Mouse (Mus musculus) olfactory bulb, adult 2 months (tissue): Measurements from ENCODE around the gene Mab21l1. TPM values are rescaled to one million over a fixed set of nuclear protein-coding genes. Genes with fewer than 3 reads are reported as not detected.
A peak's percentile ranks its signal among the peaks of the same experiment; 100 is the strongest.

Source experiments
- H3K27ac ChIP-seq: fragments of 200-500 bp; 2 replicates; pipeline ENCODE4 v1.5.1; 2012; ENCODE audit warnings: low read depth, low read length; ENCODE audit not compliant: insufficient read depth
- H3K4me1 ChIP-seq: fragments of 200-500 bp; 2 replicates; pipeline ENCODE4 v1.6.1; 2012; ENCODE audit warnings: low read length; ENCODE audit not compliant: control insufficient read depth, insufficient read depth
- H3K4me3 ChIP-seq: fragments of 200-500 bp; 2 replicates; pipeline ENCODE4 v1.5.1; 2012; ENCODE audit warnings: mild to moderate bottlenecking, low read depth, low read length, moderate library complexity; ENCODE audit not compliant: insufficient read depth
- CTCF ChIP-seq: fragments of 200-500 bp; IDR thresholded peaks from 2 replicates; pipeline ENCODE4 v1.5.1; 2012; ENCODE audit warnings: low read depth, mild to moderate bottlenecking, low read length, moderate library complexity; ENCODE audit not compliant: insufficient read depth
- POLR2A ChIP-seq: fragments of 200-500 bp; IDR thresholded peaks from 2 replicates; pipeline ENCODE4 v1.6.1; 2012; ENCODE audit warnings: mild to moderate bottlenecking, low read depth, low read length, moderate library complexity; ENCODE audit not compliant: insufficient read depth
- WGBS: fragments of 180-500 bp; shearing (Covaris S2); methylation state at CpG from one replicate; pipeline ENCODE4 v1.1.7; 2018; 5-methylcytosine and 5-hydroxymethylcytosine counted together
- polyA plus RNA-seq: library from polyadenylated mRNA; stranded (reverse); fragments of >200 nt; gene quantifications from 2 replicates; pipeline ENCODE4 v1.2.4, GENCODE M21; 2012; ENCODE audit warnings: low replicate concordance; ENCODE audit not compliant: missing spikeins, insufficient read depth, insufficient read length

Mab21l1 gene
- polyA plus RNA-seq, 1 experiment = not detected

DNA sequence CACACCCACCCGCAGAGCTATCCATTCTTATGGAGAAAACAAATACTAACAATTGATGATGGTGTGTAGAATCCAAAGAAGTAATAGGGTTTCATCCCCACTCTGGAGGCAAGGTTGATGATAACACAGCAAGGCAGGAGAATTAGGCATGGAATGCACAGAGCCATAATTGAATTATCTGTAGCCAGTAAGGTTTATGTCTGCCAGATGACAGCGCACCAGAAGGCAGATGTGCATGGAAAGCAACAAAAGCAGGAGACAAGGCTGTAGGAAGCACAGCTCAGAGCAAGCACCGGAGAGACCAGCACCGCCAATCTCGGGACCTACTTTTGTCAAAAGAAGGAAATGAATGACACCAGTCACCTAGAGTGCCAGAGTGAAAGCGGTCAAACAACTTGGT, 28.4 kb upstream of the Mab21l1 start:
- 96% methylated on average over 6 of the region's 6 CpGs for WGBS
- H3K4me1 ChIP-seq = peaks cover 15% of the 10 kb centered on the region
- H3K27ac ChIP-seq = no peak overlapping the region

DNA sequence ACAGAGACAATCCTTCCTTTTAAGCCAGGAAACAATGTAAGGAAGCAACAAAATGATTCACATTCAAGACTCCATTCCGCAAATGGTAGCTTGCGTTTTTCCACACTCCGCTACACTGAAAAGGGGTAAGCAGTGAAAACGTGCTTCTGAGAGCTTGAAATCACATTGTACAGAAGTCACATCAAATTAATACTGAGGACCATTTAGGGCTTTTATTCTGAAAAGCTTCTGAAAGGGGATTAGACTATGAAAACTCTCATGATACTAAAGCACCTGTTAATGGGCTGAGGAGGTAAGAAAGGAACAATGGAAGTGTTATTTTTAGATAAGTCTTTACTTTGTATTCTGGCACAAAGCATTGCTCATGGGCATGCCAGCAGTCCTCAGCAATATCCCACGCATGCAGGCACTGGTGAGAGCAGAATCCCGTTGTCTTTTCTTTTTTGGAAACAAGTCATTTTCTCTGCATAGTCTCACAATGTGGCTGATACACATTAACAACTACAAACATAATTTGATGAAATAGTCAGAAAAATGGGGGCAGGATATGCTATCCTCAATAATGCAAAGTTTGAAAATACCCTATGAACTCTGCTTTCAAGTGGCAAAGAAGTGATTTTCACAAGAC, 27.2 kb upstream of the Mab21l1 start:
- peak overlapping the region; percentile 79 for H3K27ac ChIP-seq
- H3K4me3 ChIP-seq = no peak overlapping the region
- 37% methylated on average over 6 of the region's 6 CpGs for WGBS
- TF ChIP-seq CTCF (no peak), POLR2A (no peak)
- H3K4me1 ChIP-seq = peaks cover 15% of the 10 kb centered on the region

More for the DNA sequence above, 28.4 kb upstream of the Mab21l1 start:
- no peak overlapping the region for H3K4me3 ChIP-seq
- TF ChIP-seq POLR2A (no peak), CTCF (no peak)

DNA sequence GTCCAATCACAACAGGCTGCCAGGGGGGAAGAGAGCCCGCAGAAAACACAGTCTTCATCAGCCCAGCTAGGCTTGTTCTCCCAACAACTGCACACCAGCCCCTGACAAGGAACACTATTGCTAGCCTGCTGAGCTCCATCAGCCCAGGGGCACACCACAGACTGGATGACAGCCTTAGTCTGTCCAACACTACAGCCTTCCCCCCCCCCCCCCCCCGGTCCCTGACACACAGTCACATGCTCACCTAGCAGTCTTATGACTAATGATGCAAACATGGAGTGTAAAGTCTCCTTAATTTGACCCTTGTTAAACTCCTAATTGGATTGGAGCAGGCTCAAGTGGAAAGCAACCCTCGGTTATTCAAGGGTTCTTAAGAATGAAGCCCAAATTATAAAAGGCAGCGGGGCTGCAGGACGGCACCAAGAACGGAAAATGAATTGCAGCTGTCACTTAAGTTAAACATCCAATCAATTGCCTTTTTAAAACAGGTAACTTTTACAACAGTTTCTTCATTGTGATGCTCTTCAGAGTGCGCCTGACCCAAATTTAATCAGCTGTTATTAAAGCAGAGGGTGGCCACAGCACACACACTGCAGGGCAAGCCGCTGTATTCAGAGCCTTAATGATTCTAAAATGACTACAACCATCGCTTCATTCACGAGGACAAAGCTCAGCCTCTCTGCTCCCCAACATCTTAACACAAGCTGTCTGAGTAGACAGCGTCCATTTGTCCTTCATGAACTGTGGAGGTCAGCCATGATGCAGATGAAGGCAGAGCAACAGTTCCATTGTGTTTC, 26.3 kb upstream of the Mab21l1 start:
- no peak for TF ChIP-seq POLR2A
- no peak for TF ChIP-seq CTCF
- 33% methylated on average over 11 of the region's 11 CpGs for WGBS
- H3K4me1 ChIP-seq = peaks cover 15% of the 10 kb centered on the region
- H3K27ac ChIP-seq = peak overlapping the region; percentile 90
- H3K4me3 ChIP-seq = no peak overlapping the region

GRCm38 (mm10) chr3:55756602-55757190, 25.6 kb upstream of the Mab21l1 start:
- TF ChIP-seq POLR2A = no peak
- no peak for TF ChIP-seq CTCF
- WGBS = 57% methylated on average over 11 of the region's 11 CpGs
- Histone ChIP-seq H3K27ac (peak overlapping the region; percentile 90), H3K4me1 (peaks cover 15% of the 10 kb centered on the region), H3K4me3 (no peak overlapping the region)

DNA sequence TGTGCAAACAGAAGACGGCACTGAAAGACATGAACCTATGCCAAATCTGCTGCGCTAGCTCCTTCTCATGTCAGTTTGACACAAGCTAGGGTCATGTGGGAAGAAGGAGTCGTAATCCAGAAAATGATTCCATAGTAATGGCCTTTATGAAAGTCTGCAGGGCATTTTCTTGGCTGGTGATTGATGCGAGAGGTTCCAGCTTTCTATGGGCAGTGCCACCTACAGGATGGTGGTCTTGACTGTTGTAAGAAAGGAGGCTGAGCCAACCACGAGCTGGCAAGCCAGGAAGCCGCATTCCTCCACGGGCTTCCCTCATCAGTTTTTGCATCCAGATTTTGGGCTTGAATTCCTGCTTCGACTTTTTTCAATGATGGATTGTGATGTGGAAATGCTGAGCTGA, 24.0 kb upstream of the Mab21l1 start:
- 57% methylated on average over 8 of the region's 8 CpGs for WGBS
- Histone ChIP-seq H3K4me3 (no peak overlapping the region), H3K4me1 (peaks cover 15% of the 10 kb centered on the region), H3K27ac (no peak overlapping the region)
- TF ChIP-seq CTCF (no peak), POLR2A (no peak)

GRCm38 (mm10) chr3:55763591-55763990, 18.7 kb upstream of the Mab21l1 start:
- 79% methylated on average over 8 of the region's 8 CpGs for WGBS
- no peaks in the 10 kb centered on the region for H3K4me1 ChIP-seq
- H3K4me3 ChIP-seq = no peak overlapping the region
- TF ChIP-seq CTCF = no peak
- TF ChIP-seq POLR2A = no peak
- H3K27ac ChIP-seq = no peak overlapping the region

DNA sequence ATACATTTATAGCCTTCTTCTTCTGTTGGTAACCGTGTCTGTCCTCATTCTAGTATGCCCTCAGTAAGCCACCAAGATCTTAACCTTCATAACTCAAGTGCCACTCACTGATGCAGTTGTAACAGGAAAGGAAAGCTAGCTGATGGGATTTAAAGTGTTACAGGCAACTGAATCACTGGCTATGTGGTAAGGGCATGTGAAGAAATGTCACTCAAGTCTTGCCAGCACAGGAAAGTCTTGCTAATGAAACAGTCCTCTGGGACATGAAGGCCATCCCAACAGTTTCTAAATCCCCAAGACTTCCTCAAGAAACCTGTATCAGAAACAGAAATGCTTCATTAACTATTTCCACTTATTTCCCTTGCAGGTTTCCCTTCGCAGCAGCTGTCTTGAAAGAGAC, 13.7 kb upstream of the Mab21l1 start:
- TF ChIP-seq POLR2A = no peak
- TF ChIP-seq CTCF = no peak
- Histone ChIP-seq H3K4me3 (no peak overlapping the region), H3K27ac (no peak overlapping the region), H3K4me1 (no peaks in the 10 kb centered on the region)
- 94% methylated on average over 2 of the region's 2 CpGs for WGBS

GRCm38 (mm10) chr3:55769308-55769707, 13.0 kb upstream of the Mab21l1 start:
- WGBS = 36% methylated on average over 2 of the region's 2 CpGs

GRCm38 (mm10) chr3:55774203-55774602, 8.1 kb upstream of the Mab21l1 start:
- Histone ChIP-seq H3K27ac (no peak overlapping the region), H3K4me3 (no peak overlapping the region), H3K4me1 (peaks cover 2% of the 10 kb centered on the region; the same call in 1 of the 2 replicates)
- WGBS = 74% methylated on average over 6 of the region's 6 CpGs
- no peak for TF ChIP-seq POLR2A
- no peak for TF ChIP-seq CTCF

More at GRCm38 (mm10) chr3:55769308-55769707, 13.0 kb upstream of the Mab21l1 start:
- no peak overlapping the region for H3K4me3 ChIP-seq
- no peaks in the 10 kb centered on the region for H3K4me1 ChIP-seq
- no peak overlapping the region for H3K27ac ChIP-seq
- no peak for TF ChIP-seq POLR2A
- TF ChIP-seq CTCF = no peak
